Mouse (Mus musculus): ENCODE data around the gene Mylk2. TPM values are rescaled to one million over a fixed set of nuclear protein-coding genes. Genes with fewer than 3 reads are reported as not detected.

The Mylk2 gene
- polyA plus RNA-seq, 1 experiment from 2014 or later: 0.12 TPM

DNA sequence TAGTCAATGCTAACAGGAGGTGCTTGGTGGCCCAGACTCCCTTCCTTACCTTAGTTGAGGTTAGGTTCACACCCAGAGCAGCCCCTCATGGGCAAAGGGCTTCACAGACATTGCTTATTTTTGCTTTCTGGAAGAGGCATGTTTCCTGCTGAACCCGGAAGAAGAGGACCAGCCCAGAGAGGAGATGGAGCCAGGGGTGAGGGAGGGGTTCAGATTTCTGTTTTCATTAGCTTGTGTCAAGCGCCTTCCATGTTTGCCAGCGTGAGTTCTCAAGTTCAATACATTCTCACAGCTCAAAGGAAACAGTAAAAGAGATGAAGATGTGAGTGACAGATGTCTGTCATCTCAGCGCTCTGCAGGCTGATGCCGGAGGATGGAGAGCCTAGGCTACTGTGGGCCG is 1.3 kb upstream of the Mylk2 start:
- Histone ChIP-seq H3K36me3 (ENCODE audit: control insufficient read depth, insufficient read depth, low read length) (no peaks in the 10 kb centered on the region), H3K27me3 (replicated peaks; ENCODE audit: control insufficient read depth, insufficient read depth, low read length) (peaks cover 30% of the 10 kb centered on the region), H3K9me3 (ENCODE audit: control insufficient read depth, low read length) (no peaks in the 10 kb centered on the region), H3K4me3 (ENCODE audit: low read length) (no peak overlapping the region), H3K4me2 (ENCODE audit: low read depth, low read length) (no peak overlapping the region), H3K4me1 (ENCODE audit: control insufficient read depth, insufficient read depth, low read length) (peaks cover 10% of the 10 kb centered on the region), H3K27ac (ENCODE audit: low read length) (no peak overlapping the region), H3K9ac (ENCODE audit: low read depth, low read length) (no peak overlapping the region)
- WGBS: 69% methylated on average over 6 of the region's 6 CpGs
- no peak for ATAC-seq

DNA sequence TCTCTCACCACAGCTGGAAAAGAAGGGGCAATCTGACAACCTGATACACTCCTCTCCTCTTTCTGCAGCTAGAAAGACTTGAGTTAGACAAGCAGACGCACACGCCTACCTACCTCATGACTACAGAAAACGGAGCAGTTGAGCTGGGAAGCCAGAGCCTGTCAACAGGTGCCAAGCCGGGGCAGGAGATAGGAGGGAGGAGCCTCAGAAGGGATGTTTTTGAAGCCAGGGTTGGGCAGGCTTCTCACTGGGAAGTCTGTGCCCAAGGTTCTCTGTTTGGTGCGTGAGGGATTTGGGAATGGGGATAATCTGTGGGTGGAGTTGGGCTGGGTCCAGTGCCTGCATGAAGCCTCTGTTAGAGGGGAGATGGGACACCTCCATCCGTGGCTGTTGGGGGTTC is 280 bp downstream of the Mylk2 start:
- no peak overlapping the region for H3K9ac ChIP-seq (ENCODE audit: low read depth, low read length)
- no peaks in the 10 kb centered on the region for H3K9me3 ChIP-seq (ENCODE audit: control insufficient read depth, low read length)
- H3K4me1 ChIP-seq (ENCODE audit: control insufficient read depth, insufficient read depth, low read length): peaks cover 4% of the 10 kb centered on the region; the same call in 1 of the 2 replicates
- no peak for ATAC-seq
- no peaks in the 10 kb centered on the region for H3K36me3 ChIP-seq (ENCODE audit: control insufficient read depth, insufficient read depth, low read length)
- WGBS: 29% methylated on average over 6 of the region's 6 CpGs
- no peak overlapping the region for H3K4me3 ChIP-seq (ENCODE audit: low read length)
- no peak overlapping the region for H3K4me2 ChIP-seq (ENCODE audit: low read depth, low read length)
- no peak overlapping the region for H3K27ac ChIP-seq (ENCODE audit: low read length)
- H3K27me3 ChIP-seq (replicated peaks; ENCODE audit: control insufficient read depth, insufficient read depth, low read length): peaks cover 30% of the 10 kb centered on the region

DNA sequence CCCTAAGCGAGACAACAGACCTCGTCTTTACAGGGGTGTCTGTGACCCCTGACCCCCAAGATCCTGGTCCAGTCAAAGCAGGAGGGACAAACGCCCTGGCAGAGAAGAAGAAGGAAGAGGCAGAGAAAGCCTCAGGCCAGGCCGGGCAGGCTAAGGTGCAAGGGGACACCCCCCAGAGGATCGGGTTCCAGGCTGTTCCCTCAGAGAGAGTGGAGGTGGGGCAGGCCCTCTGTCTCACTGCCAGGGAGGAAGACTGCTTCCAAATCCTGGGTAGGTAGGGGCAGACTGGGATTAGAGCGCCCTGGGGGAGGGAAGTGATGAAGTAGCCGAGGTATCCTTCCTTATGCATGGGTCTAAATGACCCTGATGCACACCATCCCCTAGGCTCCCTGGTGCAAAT is 2.3 kb downstream of the Mylk2 start:
- no peak overlapping the region for H3K27ac ChIP-seq (ENCODE audit: low read length)
- no peak for ATAC-seq
- H3K4me1 ChIP-seq (ENCODE audit: control insufficient read depth, insufficient read depth, low read length): peaks cover 2% of the 10 kb centered on the region; the same call in 1 of the 2 replicates
- no peak overlapping the region for H3K4me2 ChIP-seq (ENCODE audit: low read depth, low read length)
- no peak overlapping the region for H3K4me3 ChIP-seq (ENCODE audit: low read length)
- H3K36me3 ChIP-seq (ENCODE audit: control insufficient read depth, insufficient read depth, low read length): no peaks in the 10 kb centered on the region
- 27% methylated on average over 7 of the region's 7 CpGs for WGBS
- H3K9me3 ChIP-seq (ENCODE audit: control insufficient read depth, low read length): no peaks in the 10 kb centered on the region
- no peak overlapping the region for H3K9ac ChIP-seq (ENCODE audit: low read depth, low read length)
- peaks cover 30% of the 10 kb centered on the region for H3K27me3 ChIP-seq (replicated peaks; ENCODE audit: control insufficient read depth, insufficient read depth, low read length)

- ATAC-seq: peak; percentile 76
- Histone ChIP-seq H3K9ac (ENCODE audit: low read depth, low read length) (no peak overlapping the region), H3K4me3 (ENCODE audit: low read length) (no peak overlapping the region)
These were observed 3.4 kb downstream of the Mylk2 start for GRCm38 (mm10) chr2:152914310-152915120.

GRCm38 (mm10) chr2:152915453-152915852 is 4.3 kb downstream of the Mylk2 start:
- ATAC-seq: no peak
- no peak overlapping the region for H3K4me3 ChIP-seq (ENCODE audit: low read length)
- H3K27ac ChIP-seq (ENCODE audit: low read length): no peak overlapping the region
- no peaks in the 10 kb centered on the region for H3K9me3 ChIP-seq (ENCODE audit: control insufficient read depth, low read length)
- H3K4me1 ChIP-seq (ENCODE audit: control insufficient read depth, insufficient read depth, low read length): peaks cover 7% of the 10 kb centered on the region
- WGBS: 72% methylated on average over 4 of the region's 4 CpGs
- no peak overlapping the region for H3K4me2 ChIP-seq (ENCODE audit: low read depth, low read length)
- no peaks in the 10 kb centered on the region for H3K36me3 ChIP-seq (ENCODE audit: control insufficient read depth, insufficient read depth, low read length)
- peaks cover 30% of the 10 kb centered on the region for H3K27me3 ChIP-seq (replicated peaks; ENCODE audit: control insufficient read depth, insufficient read depth, low read length)
- H3K9ac ChIP-seq (ENCODE audit: low read depth, low read length): no peak overlapping the region

More at GRCm38 (mm10) chr2:152914310-152915120, 3.4 kb downstream of the Mylk2 start:
- peaks cover 7% of the 10 kb centered on the region for H3K4me1 ChIP-seq (ENCODE audit: control insufficient read depth, insufficient read depth, low read length)
- 4% methylated on average over 18 of the region's 18 CpGs for WGBS
- no peaks in the 10 kb centered on the region for H3K9me3 ChIP-seq (ENCODE audit: control insufficient read depth, low read length)
- H3K36me3 ChIP-seq (ENCODE audit: control insufficient read depth, insufficient read depth, low read length): no peaks in the 10 kb centered on the region
- H3K27me3 ChIP-seq (replicated peaks; ENCODE audit: control insufficient read depth, insufficient read depth, low read length): peaks cover 30% of the 10 kb centered on the region
- H3K4me2 ChIP-seq (ENCODE audit: low read depth, low read length): peak overlapping the region; percentile 43
- H3K27ac ChIP-seq (ENCODE audit: low read length): no peak overlapping the region

- no peaks in the 10 kb centered on the region for H3K36me3 ChIP-seq (ENCODE audit: control insufficient read depth, insufficient read depth, low read length)
- no peak for ATAC-seq
- H3K4me1 ChIP-seq (ENCODE audit: control insufficient read depth, insufficient read depth, low read length): peaks cover 11% of the 10 kb centered on the region
- no peak overlapping the region for H3K4me3 ChIP-seq (ENCODE audit: low read length)
- H3K4me2 ChIP-seq (ENCODE audit: low read depth, low read length): no peak overlapping the region
- no peak overlapping the region for H3K27ac ChIP-seq (ENCODE audit: low read length)
- H3K9me3 ChIP-seq (ENCODE audit: control insufficient read depth, low read length): no peaks in the 10 kb centered on the region
- H3K27me3 ChIP-seq (replicated peaks; ENCODE audit: control insufficient read depth, insufficient read depth, low read length): peaks cover 26% of the 10 kb centered on the region
- WGBS: 57% methylated on average over 5 of the region's 5 CpGs
- H3K9ac ChIP-seq (ENCODE audit: low read depth, low read length): no peak overlapping the region
These were observed 5.0 kb downstream of the Mylk2 start for GRCm38 (mm10) chr2:152916111-152916510.

- Histone ChIP-seq H3K9me3 (ENCODE audit: control insufficient read depth, low read length) (no peaks in the 10 kb centered on the region), H3K9ac (ENCODE audit: low read depth, low read length) (no peak overlapping the region), H3K27me3 (replicated peaks; ENCODE audit: control insufficient read depth, insufficient read depth, low read length) (peaks cover 11% of the 10 kb centered on the region), H3K4me1 (ENCODE audit: control insufficient read depth, insufficient read depth, low read length) (peaks cover 13% of the 10 kb centered on the region), H3K27ac (ENCODE audit: low read length) (no peak overlapping the region), H3K36me3 (ENCODE audit: control insufficient read depth, insufficient read depth, low read length) (no peaks in the 10 kb centered on the region), H3K4me3 (ENCODE audit: low read length) (no peak overlapping the region), H3K4me2 (ENCODE audit: low read depth, low read length) (no peak overlapping the region)
- 45% methylated on average over 9 of the region's 9 CpGs for WGBS
- ATAC-seq: no peak
These were observed 6.5 kb downstream of the Mylk2 start for GRCm38 (mm10) chr2:152917671-152918070.

DNA sequence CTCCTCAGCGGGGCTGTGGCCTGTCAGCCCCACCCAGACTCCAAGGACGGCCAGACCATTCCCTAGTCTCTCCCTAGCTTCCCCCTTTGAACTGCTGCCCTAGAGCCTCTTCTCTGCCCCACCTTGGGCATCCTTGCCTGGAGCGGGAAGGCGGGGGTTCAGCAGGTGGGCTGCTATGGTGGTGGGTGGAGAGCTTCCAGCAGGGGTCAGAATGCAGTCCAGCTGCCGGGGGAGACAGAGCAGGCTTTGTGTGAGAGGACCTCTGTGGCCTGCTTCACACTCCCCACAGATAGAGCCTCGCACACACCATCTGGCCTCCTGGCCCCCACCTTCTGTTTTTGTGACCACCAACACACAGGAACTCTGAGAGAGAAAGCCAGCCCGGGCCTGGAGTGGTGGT is 11.2 kb downstream of the Mylk2 start:
- Histone ChIP-seq H3K4me3 (ENCODE audit: low read length) (no peak overlapping the region), H3K4me2 (ENCODE audit: low read depth, low read length) (no peak overlapping the region), H3K27ac (ENCODE audit: low read length) (no peak overlapping the region), H3K27me3 (replicated peaks; ENCODE audit: control insufficient read depth, insufficient read depth, low read length) (no peaks in the 10 kb centered on the region), H3K36me3 (ENCODE audit: control insufficient read depth, insufficient read depth, low read length) (no peaks in the 10 kb centered on the region), H3K9me3 (ENCODE audit: control insufficient read depth, low read length) (no peaks in the 10 kb centered on the region), H3K9ac (ENCODE audit: low read depth, low read length) (no peak overlapping the region), H3K4me1 (ENCODE audit: control insufficient read depth, insufficient read depth, low read length) (peaks cover 21% of the 10 kb centered on the region)
- ATAC-seq: no peak
- WGBS: 27% methylated on average over 7 of the region's 7 CpGs

- H3K27me3 ChIP-seq (replicated peaks; ENCODE audit: control insufficient read depth, insufficient read depth, low read length): no peaks in the 10 kb centered on the region
- no peaks in the 10 kb centered on the region for H3K9me3 ChIP-seq (ENCODE audit: control insufficient read depth, low read length)
- no peak for ATAC-seq
- peaks cover 19% of the 10 kb centered on the region for H3K4me1 ChIP-seq (ENCODE audit: control insufficient read depth, insufficient read depth, low read length)
- no peak overlapping the region for H3K27ac ChIP-seq (ENCODE audit: low read length)
- H3K4me2 ChIP-seq (ENCODE audit: low read depth, low read length): no peak overlapping the region
- H3K36me3 ChIP-seq (ENCODE audit: control insufficient read depth, insufficient read depth, low read length): no peaks in the 10 kb centered on the region
- H3K9ac ChIP-seq (ENCODE audit: low read depth, low read length): no peak overlapping the region
- 78% methylated on average over 3 of the region's 3 CpGs for WGBS
- no peak overlapping the region for H3K4me3 ChIP-seq (ENCODE audit: low read length)
These were observed 12.5 kb downstream of the Mylk2 start for GRCm38 (mm10) chr2:152923621-152924020.

Data from intestine, embryonic 16.5 days (tissue).